Mouse (Mus musculus): Measurements from ENCODE around the gene Capn15.

Gene Capn15

GRCm38 (mm10) chr17:25985306-25986294 lies at the start of gene Capn15:
Gene Capn15 (minus strand): TSS chr17:25985796.
- in situ Hi-C loops (cut with MboI, MseI): no loop called here

- in situ Hi-C loops (cut with MboI, MseI): no loop called here
Measured at GRCm38 (mm10) chr17:26032037-26032436, 46.4 kb upstream of the Capn15 start.

GRCm38 (mm10) chr17:26031583-26031982 lies 46.0 kb upstream of the Capn15 start:
- in situ Hi-C loops (cut with MboI, MseI): no loop called here

GRCm38 (mm10) chr17:26028261-26028660 lies 42.7 kb upstream of the Capn15 start:
- in situ Hi-C loops (cut with MboI, MseI): no loop called here

- in situ Hi-C loops (cut with MboI, MseI): no loop called here
Measured at GRCm38 (mm10) chr17:26024674-26025073, 39.1 kb upstream of the Capn15 start.

- in situ Hi-C loops (cut with MboI, MseI): no loop called here
Measured at GRCm38 (mm10) chr17:26023966-26024365, 38.4 kb upstream of the Capn15 start.

GRCm38 (mm10) chr17:26023181-26023580 lies 37.6 kb upstream of the Capn15 start:
- in situ Hi-C loops (cut with MboI, MseI): no loop called here

- in situ Hi-C loops (cut with MboI, MseI): no loop called here
Measured at GRCm38 (mm10) chr17:26021728-26022341, 36.2 kb upstream of the Capn15 start.

GRCm38 (mm10) chr17:26020848-26021347 lies 35.3 kb upstream of the Capn15 start:
- in situ Hi-C loops (cut with MboI, MseI): no loop called here

- in situ Hi-C loops (cut with MboI, MseI): no loop called here
Measured at GRCm38 (mm10) chr17:26018388-26018787, 32.8 kb upstream of the Capn15 start.

GRCm38 (mm10) chr17:26017949-26018348 lies 32.4 kb upstream of the Capn15 start:
- in situ Hi-C loops (cut with MboI, MseI): no loop called here

- in situ Hi-C loops (cut with MboI, MseI): no loop called here
Measured at GRCm38 (mm10) chr17:26017021-26017420, 31.4 kb upstream of the Capn15 start.

GRCm38 (mm10) chr17:26013711-26014110 lies 28.1 kb upstream of the Capn15 start:
- in situ Hi-C loops (cut with MboI, MseI): no loop called here

GRCm38 (mm10) chr17:26011841-26012460 lies 26.4 kb upstream of the Capn15 start:
- in situ Hi-C loops (cut with MboI, MseI): no loop called here

GRCm38 (mm10) chr17:26009540-26009939 lies 23.9 kb upstream of the Capn15 start:
- in situ Hi-C loops (cut with MboI, MseI): no loop called here

GRCm38 (mm10) chr17:26008787-26009186 lies 23.2 kb upstream of the Capn15 start:
- in situ Hi-C loops (cut with MboI, MseI): no loop called here

GRCm38 (mm10) chr17:26008331-26008730 lies 22.7 kb upstream of the Capn15 start:
- in situ Hi-C loops (cut with MboI, MseI): no loop called here

- in situ Hi-C loops (cut with MboI, MseI): no loop called here
Measured at GRCm38 (mm10) chr17:26007646-26008045, 22.1 kb upstream of the Capn15 start.

- in situ Hi-C loops (cut with MboI, MseI): no loop called here
Measured at GRCm38 (mm10) chr17:26005731-26006450, 20.3 kb upstream of the Capn15 start.

GRCm38 (mm10) chr17:26004711-26005110 lies 19.1 kb upstream of the Capn15 start:
- in situ Hi-C loops (cut with MboI, MseI): no loop called here

- in situ Hi-C loops (cut with MboI, MseI): no loop called here
Measured at GRCm38 (mm10) chr17:26003864-26004263, 18.3 kb upstream of the Capn15 start.

Measured in regulatory T cell (primary cell).